Mouse (Mus musculus) heart, adult 2 months (tissue): ENCODE data around the gene Slc35a5. TPM values are rescaled to one million over a fixed set of nuclear protein-coding genes. Genes with fewer than 3 reads are reported as not detected.
A peak's percentile ranks its signal among the peaks of the same experiment; 100 is the strongest.

ENCODE experiments used
- DNase-seq, 2 experiments: peaks; one replicate each; pipeline ENCODE4 v3.0.0; 2021
- H3K27ac ChIP-seq: fragments of 200-600 bp; 2 replicates; pipeline ENCODE4 v1.8.1; 2022
- H3K27me3 ChIP-seq: fragments of 200-500 bp; 2 replicates; pipeline ENCODE4 v1.6.1; 2012; ENCODE audit warnings: mild to moderate bottlenecking, low read length, inconsistent platforms, mixed read lengths; ENCODE audit not compliant: control insufficient read depth, insufficient read depth
- H3K36me3 ChIP-seq: fragments of 200-500 bp; 2 replicates; pipeline ENCODE4 v1.6.1; 2012; ENCODE audit warnings: low read length, inconsistent platforms; ENCODE audit not compliant: control insufficient read depth, insufficient read depth
- H3K4me1 ChIP-seq: fragments of 200-500 bp; 2 replicates; pipeline ENCODE4 v1.6.1; 2011; ENCODE audit warnings: low read length; ENCODE audit not compliant: control insufficient read depth, insufficient read depth
- H3K4me3 ChIP-seq: fragments of 200-600 bp; 2 replicates; pipeline ENCODE4 v1.8.1; 2022
- H3K79me2 ChIP-seq: fragments of 200-500 bp; replicated peaks from 2 replicates; pipeline ENCODE4 v1.6.1; 2012; ENCODE audit warnings: mild to moderate bottlenecking, inconsistent platforms, low read length, moderate library complexity, mixed read lengths; ENCODE audit not compliant: control insufficient read depth, insufficient read depth
- H3K9ac ChIP-seq: fragments of 200-500 bp; 2 replicates; pipeline ENCODE4 v1.6.1; 2012; ENCODE audit warnings: low read depth, mild to moderate bottlenecking, control low read depth, inconsistent platforms, low read length, mixed read lengths
- CTCF ChIP-seq: fragments of 200-600 bp; IDR thresholded peaks from 2 replicates; pipeline ENCODE4 v1.8.1; 2022; ENCODE audit warnings: antibody characterized with exemption, mild to moderate bottlenecking, moderate library complexity
- EP300 ChIP-seq: fragments of 200-500 bp; IDR thresholded peaks from 2 replicates; pipeline ENCODE4 v1.6.1; 2011; ENCODE audit warnings: low read depth, low read length, control low read depth; ENCODE audit not compliant: insufficient read depth
- POLR2A ChIP-seq: fragments of 200-500 bp; IDR thresholded peaks from 2 replicates; pipeline ENCODE4 v1.6.1; 2011; ENCODE audit warnings: mild to moderate bottlenecking, low read depth, low read length, control low read depth; ENCODE audit not compliant: insufficient read depth
- WGBS: fragments of 180-500 bp; shearing (Covaris S2); methylation state at CpG from one replicate; pipeline ENCODE4 v1.1.7; 2018; 5-methylcytosine and 5-hydroxymethylcytosine counted together
- intact Hi-C: fragments of 180-260 bp; cut with DNase I; formaldehyde crosslinking; loops from one replicate; pipeline ENCODE4 v1.15.1; 2025
- polyA plus RNA-seq: library from polyadenylated mRNA; depleted of rRNA; stranded (reverse); fragments of >200 nt; gene quantifications from 2 replicates; pipeline ENCODE4 v1.2.3, GENCODE M21; 2012; rRNA removed
- total RNA-seq, 2 experiments: library from RNA; stranded (reverse); gene quantifications; 2 replicates each; pipeline ENCODE4 v1.2.3; 2021

Gene Slc35a5
- total and polyA plus RNA-seq, 3 experiments, result 8.0 to 11.1 (median 9.5) TPM

DNA sequence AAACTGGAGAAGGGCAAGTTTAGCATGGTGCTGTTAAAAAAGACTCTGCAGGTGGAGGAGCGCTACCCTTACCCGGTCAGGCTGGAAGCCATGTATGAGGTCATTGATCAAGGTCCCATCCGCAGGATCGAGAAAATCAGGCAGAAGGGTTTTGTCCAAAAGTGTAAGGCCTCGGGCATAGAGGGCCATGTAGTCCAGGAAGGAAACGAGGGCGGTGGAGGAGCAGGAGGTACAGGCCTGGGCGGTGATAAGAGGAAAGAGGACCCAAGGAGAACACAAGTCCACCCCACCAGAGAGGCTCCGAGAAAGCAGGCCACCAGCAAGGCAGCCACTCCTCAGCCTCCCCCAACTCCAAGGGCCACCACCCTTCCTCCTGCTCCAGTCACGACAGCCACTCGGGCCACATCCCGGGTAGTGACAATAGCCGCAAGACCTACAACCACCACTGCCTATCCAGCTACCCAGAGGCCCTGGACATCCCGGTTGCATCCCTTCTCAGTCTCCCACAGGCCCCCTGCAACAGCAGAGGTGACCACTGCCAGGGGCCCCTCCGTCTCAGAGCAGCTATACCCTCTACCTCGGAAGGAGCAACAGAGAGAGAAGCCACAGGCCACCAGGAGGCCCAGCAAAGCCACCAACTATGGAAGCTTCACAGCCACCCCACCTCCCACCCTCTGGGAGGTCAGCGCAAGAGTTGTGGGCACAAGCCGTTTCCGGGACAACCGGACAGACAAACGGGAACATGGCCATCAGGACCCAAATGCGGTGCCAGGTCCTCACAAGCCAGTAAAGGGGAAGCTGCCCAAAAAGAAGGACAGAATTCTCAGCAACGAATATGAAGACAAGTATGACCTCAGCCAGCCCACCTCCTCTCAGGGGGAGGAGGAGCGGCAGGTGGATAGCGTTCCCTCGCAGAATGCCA lies 62.7 kb downstream of the Slc35a5 start:
- intact Hi-C loops, result loop anchor here (5.0 to 10.0 kb wide), 3 partner anchors 61 to 371 kb away; partner anchors contain the start of genes Atg3, Gtpbp8, Nepro and Slc35a5
- Histone ChIP-seq H3K4me1 (peaks cover 10% of the 10 kb centered on the region), H3K27me3 (no peaks in the 10 kb centered on the region), H3K36me3 (peaks cover 4% of the 10 kb centered on the region), H3K9ac (peak overlapping the region; percentile 37), H3K4me3 (peak overlapping the region; percentile 47), H3K27ac (peak overlapping the region; percentile 83), H3K79me2 (no peaks in the 10 kb centered on the region)
- WGBS, result 56% methylated on average over 26 of the region's 26 CpGs
- TF ChIP-seq CTCF (no peak), POLR2A (no peak), EP300 (no peak)
- peak; percentile 33 to 49 for DNase-seq

DNA sequence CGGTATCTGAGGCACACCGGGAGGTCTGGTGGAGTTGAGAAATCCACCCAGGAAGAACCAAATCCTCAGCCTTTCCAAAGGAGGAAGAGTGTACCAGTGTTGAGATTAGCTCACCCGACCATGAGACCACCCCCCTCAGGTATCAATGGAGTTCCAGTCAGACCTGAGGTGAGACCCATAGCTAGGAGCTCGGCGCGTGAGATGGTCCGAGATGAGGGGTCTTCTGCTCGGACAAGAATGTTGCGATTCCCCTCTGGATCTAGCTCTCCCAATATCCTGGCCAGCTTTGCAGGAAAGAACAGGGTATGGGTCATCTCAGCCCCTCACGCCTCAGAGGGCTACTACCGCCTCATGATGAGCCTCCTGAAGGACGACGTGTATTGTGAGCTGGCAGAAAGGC lies 63.5 kb downstream of the Slc35a5 start:
- H3K9ac ChIP-seq, result peak overlapping the region; percentile 24
- H3K36me3 ChIP-seq, result peaks cover 1% of the 10 kb centered on the region; the same call in 1 of the 2 replicates
- H3K4me1 ChIP-seq, result peaks cover 9% of the 10 kb centered on the region
- peak overlapping the region; percentile 83 for H3K27ac ChIP-seq
- H3K4me3 ChIP-seq, result peak overlapping the region; percentile 47
- H3K27me3 ChIP-seq, result no peaks in the 10 kb centered on the region
- DNase-seq, result peak; percentile 8 to 27
- no peaks in the 10 kb centered on the region for H3K79me2 ChIP-seq
- 60% methylated on average over 13 of the region's 13 CpGs for WGBS
- TF ChIP-seq EP300 (no peak), POLR2A (no peak), CTCF (no peak)
- intact Hi-C loops, result loop anchor here (5.0 to 10.0 kb wide), 3 partner anchors 62 to 370 kb away; partner anchors contain the start of genes Atg3, Gtpbp8, Nepro and Slc35a5

DNA sequence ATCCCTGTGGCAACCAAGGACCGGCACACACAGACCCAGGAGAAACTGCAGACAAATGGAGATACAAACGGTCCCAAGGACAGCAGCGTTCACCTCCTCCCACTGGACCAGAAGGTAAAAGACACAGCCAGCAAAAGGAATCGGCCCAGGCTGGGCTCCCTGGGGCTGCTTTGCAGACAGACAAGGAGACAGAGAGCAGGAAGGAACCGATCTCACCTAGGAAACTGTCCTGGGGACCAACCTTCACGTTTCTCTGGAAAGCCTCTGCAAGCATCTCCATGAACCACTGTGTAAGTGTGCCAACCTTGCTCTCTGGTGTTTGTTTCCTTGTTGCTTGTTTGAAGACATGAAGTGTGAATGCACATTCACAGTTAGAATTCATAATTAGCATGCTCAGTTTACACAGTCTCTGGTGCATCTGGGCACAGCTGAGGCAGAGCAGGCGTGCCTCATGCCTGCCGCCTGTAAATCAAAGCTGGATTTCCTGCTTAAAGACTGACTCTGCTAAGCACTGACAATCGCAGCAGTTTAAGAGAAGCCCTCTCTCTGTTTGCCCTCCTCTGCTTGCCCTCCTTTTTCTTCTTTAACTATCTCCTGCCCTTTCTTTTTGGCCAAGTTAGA lies 64.3 kb downstream of the Slc35a5 start:
- H3K27me3 ChIP-seq, result no peaks in the 10 kb centered on the region
- H3K4me3 ChIP-seq, result peak overlapping the region; percentile 47
- DNase-seq, result peak; percentile 39 to 60
- H3K79me2 ChIP-seq, result no peaks in the 10 kb centered on the region
- peak overlapping the region; percentile 83 for H3K27ac ChIP-seq
- H3K4me1 ChIP-seq, result peaks cover 9% of the 10 kb centered on the region
- H3K9ac ChIP-seq, result peak overlapping the region; percentile 74
- WGBS, result 9% methylated on average over 9 of the region's 9 CpGs
- TF ChIP-seq CTCF, result no peak
- TF ChIP-seq POLR2A, result no peak
- no peak for TF ChIP-seq EP300
- H3K36me3 ChIP-seq, result peaks cover 1% of the 10 kb centered on the region; the same call in 1 of the 2 replicates
- intact Hi-C loops, result loop anchor here (5.0 to 10.0 kb wide), 3 partner anchors 132 to 612 kb away; partner anchors contain the start of gene Nepro

GRCm38 (mm10) chr16:45093137-45093731 lies 65.3 kb downstream of the Slc35a5 start, which contains the start of gene Ccdc80:
Gene Ccdc80, plus strand, starts transcription at chr16:45093402.
- H3K79me2 ChIP-seq, result no peaks in the 10 kb centered on the region
- H3K4me1 ChIP-seq, result peaks cover 9% of the 10 kb centered on the region
- no peaks in the 10 kb centered on the region for H3K36me3 ChIP-seq
- no peak for TF ChIP-seq CTCF
- TF ChIP-seq POLR2A, result 0 out of 2 replicates have a peak, but pooled peaks have one; percentile 34
- H3K4me3 ChIP-seq, result peak within 1 kb of the TSS; percentile 47
- H3K27me3 ChIP-seq, result no peaks in the 10 kb centered on the region
- WGBS, result 3% methylated on average over 6 of the region's 6 CpGs
- peak within 1 kb of the TSS; percentile 74 for H3K9ac ChIP-seq
- peak within 1 kb of the TSS; percentile 83 for H3K27ac ChIP-seq
- DNase-seq, result peak; percentile 49 to 60
- intact Hi-C loops, result loop anchor here (5.0 to 10.0 kb wide), 3 partner anchors 131 to 611 kb away; partner anchors contain the start of gene Nepro

DNA sequence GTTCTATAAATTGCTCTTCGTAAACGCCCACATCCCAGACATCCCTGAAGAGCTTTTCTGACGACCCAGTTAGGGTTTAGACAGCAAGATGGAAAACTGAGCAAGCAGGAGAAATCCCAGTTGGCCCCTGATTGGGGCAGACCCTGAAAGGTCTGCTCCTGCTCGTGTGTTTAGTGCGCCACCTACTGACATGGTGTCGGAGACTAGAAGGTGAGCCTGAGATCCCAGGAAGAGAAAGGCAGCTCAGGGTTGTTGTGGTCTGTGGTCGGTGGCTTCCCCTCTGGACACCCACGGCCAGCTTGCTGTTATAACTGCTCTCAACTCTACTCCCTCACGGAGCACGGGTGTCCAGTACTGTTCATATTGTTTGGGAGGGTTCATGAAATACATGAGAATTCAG lies 68.5 kb downstream of the Slc35a5 start:
- Histone ChIP-seq H3K79me2 (no peaks in the 10 kb centered on the region), H3K4me3 (no peak overlapping the region), H3K27me3 (no peaks in the 10 kb centered on the region), H3K9ac (peak overlapping the region; percentile 6; the same call in 1 of the 2 replicates), H3K27ac (no peak overlapping the region; the same call in 1 of the 2 replicates), H3K36me3 (no peaks in the 10 kb centered on the region), H3K4me1 (peaks cover 9% of the 10 kb centered on the region)
- intact Hi-C loops, result loop anchor here (1.0 to 10.0 kb wide), 4 partner anchors 128 to 608 kb away; partner anchors contain the start of gene Nepro
- peak; percentile 75 to 77 for DNase-seq
- TF ChIP-seq EP300 (peak; percentile 78), CTCF (peak; percentile 91), POLR2A (no peak)
- WGBS, result 4% methylated on average over 10 of the region's 10 CpGs

Other genes with a start within 250 kb of the Slc35a5 start
- gene Cd200r3, start 215.0 kb downstream of the Slc35a5 start, total RNA-seq, result not detected
- not detected in 2 replicates for gene Cd200r3, start 215.0 kb downstream of the Slc35a5 start, polyA plus RNA-seq
- 10 to 100 TPM; 64.0 to 65.3 TPM for gene Ccdc80, start 65.3 kb downstream of the Slc35a5 start, total RNA-seq
- 43.4 and 59.4 TPM in 2 replicates for gene Ccdc80, start 65.3 kb downstream of the Slc35a5 start, polyA plus RNA-seq
- 10 to 100 TPM; 19.1 to 22.7 TPM for gene Atg3, start 79 bp upstream of the Slc35a5 start, total RNA-seq
- gene Atg3, start 79 bp upstream of the Slc35a5 start, polyA plus RNA-seq, result 7.6 and 11.1 TPM in 2 replicates
- gene Btla, start 65.6 kb upstream of the Slc35a5 start, total RNA-seq, result under 1 TPM; 0.44 to 0.86 TPM
- 0.67 and 0.74 TPM in 2 replicates for gene Btla, start 65.6 kb upstream of the Slc35a5 start, polyA plus RNA-seq